Mouse (Mus musculus) lung, postnatal 0 days (tissue): ENCODE data around the gene Selenom. TPM values are rescaled to one million over a fixed set of nuclear protein-coding genes. Genes with fewer than 3 reads are reported as not detected.

Experiments
- ATAC-seq: fragments of 200-750 bp; cut with Nextera tagmentation; 2 replicates; pipeline ENCODE4 v1.8.0; 2017; ENCODE audit warnings: moderate library complexity
- DNase-seq: peaks from one replicate; pipeline ENCODE4 v3.0.0-alpha.2; 2016; ENCODE audit warnings: low spot score
- H3K27ac ChIP-seq: fragments of 300-500 bp; sonication (generic); 2 replicates; pipeline ENCODE4 v1.5.1; 2014; ENCODE audit warnings: antibody characterized with exemption, mild to moderate bottlenecking, low read length, mixed read lengths
- H3K27me3 ChIP-seq: fragments of 300-500 bp; sonication (generic); replicated peaks from 2 replicates; pipeline ENCODE4 v1.6.1; 2014; ENCODE audit warnings: low read length, mixed read lengths; ENCODE audit not compliant: insufficient read depth
- H3K36me3 ChIP-seq: fragments of 300-500 bp; sonication (generic); 2 replicates; pipeline ENCODE4 v1.6.1; 2014; ENCODE audit warnings: low read length, mixed read lengths; ENCODE audit not compliant: insufficient read depth
- H3K4me1 ChIP-seq: fragments of 300-500 bp; sonication (generic); 2 replicates; pipeline ENCODE4 v1.6.1; 2014; ENCODE audit warnings: antibody characterized with exemption, low read depth, low read length, mixed read lengths; ENCODE audit not compliant: insufficient read depth
- H3K4me2 ChIP-seq: fragments of 300-500 bp; sonication (generic); replicated peaks from 2 replicates; pipeline ENCODE4 v1.6.1; 2014; ENCODE audit warnings: low read depth, mild to moderate bottlenecking, low read length, moderate library complexity, mixed read lengths
- H3K4me3 ChIP-seq: fragments of 300-500 bp; sonication (generic); 2 replicates; pipeline ENCODE4 v1.5.1; 2014; ENCODE audit warnings: low read depth, low read length
- H3K9ac ChIP-seq: fragments of 300-500 bp; sonication (generic); replicated peaks from 2 replicates; pipeline ENCODE4 v1.6.1; 2014; ENCODE audit warnings: low read depth, mild to moderate bottlenecking
- H3K9me3 ChIP-seq: fragments of 300-500 bp; sonication (generic); 2 replicates; pipeline ENCODE4 v1.6.1; 2016; ENCODE audit warnings: low read length, mixed read lengths
- CTCF ChIP-seq: IDR thresholded peaks from 2 replicates; pipeline ENCODE4 v1.5.1; 2016; ENCODE audit warnings: antibody characterized with exemption, mild to moderate bottlenecking
- EP300 ChIP-seq: IDR thresholded peaks from 2 replicates; pipeline ENCODE4 v1.6.1; 2016; ENCODE audit warnings: antibody characterized with exemption, mild to moderate bottlenecking, control low read depth
- WGBS: fragments of 180-500 bp; shearing (Covaris S2); extraction: QIAGEN DNeasy Blood & Tissue Kit; methylation state at CpG from one replicate; pipeline ENCODE4 v1.1.7; 2014; 5-methylcytosine and 5-hydroxymethylcytosine counted together
- polyA plus RNA-seq: library from polyadenylated mRNA; unstranded; fragments of >200 nt; fragmentation: Nextera tagmentation; extraction: Ambion mirVana; gene quantifications from 2 replicates; pipeline ENCODE4 v1.2.1, GENCODE M21; 2015

The Selenom gene
- polyA plus RNA-seq, 1 experiment from 2014 or later: 60.8 TPM

DNA sequence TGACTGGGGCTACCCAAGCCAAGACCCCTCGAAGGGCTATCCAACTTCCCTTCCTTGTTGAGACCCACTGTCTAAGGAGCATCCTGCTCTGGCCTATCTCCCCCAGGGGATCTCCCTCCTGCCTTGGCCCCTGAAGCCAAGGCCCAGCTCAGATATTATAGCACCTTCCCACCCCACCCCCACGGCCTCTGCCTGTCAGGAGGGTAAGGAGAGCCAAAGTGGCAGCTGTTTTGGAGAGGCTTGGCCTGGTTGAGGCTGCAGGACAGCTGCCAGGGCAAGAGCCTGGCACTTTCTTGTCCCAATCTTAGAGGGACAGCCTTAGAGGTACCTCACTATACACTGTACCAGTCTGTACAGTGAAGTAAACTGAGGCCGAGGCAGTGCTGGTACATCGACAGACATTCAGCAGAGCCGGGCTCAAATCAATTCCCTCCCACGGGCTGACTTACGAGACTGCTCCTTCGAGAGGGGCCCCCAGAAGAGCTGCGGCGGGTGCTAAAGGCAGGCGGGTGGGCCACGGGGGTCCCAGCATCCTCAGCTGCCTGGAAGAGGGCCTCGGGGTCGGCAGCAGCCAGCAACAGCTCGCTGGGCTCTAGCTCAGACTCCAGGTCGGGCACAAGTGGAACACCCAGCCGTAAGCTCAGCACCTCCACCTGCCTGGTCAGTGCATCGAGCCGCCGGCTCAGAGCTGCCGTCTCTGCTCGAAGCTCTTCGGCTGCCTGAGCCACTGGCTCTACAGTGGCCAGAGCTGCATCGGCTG, 12.7 kb downstream of the Selenom start:
- no peaks in the 10 kb centered on the region for H3K4me1 ChIP-seq
- ATAC-seq (no peak), DNase-seq (no peak)
- H3K4me2 ChIP-seq: no peak overlapping the region
- no peak overlapping the region for H3K27ac ChIP-seq
- no peak for TF ChIP-seq EP300
- TF ChIP-seq CTCF: no peak
- H3K27me3 ChIP-seq: no peaks in the 10 kb centered on the region
- no peak overlapping the region for H3K9ac ChIP-seq
- H3K9me3 ChIP-seq: no peaks in the 10 kb centered on the region
- WGBS: 85% methylated on average over 22 of the region's 24 CpGs
- no peak overlapping the region for H3K4me3 ChIP-seq
- peaks cover 52% of the 10 kb centered on the region for H3K36me3 ChIP-seq

DNA sequence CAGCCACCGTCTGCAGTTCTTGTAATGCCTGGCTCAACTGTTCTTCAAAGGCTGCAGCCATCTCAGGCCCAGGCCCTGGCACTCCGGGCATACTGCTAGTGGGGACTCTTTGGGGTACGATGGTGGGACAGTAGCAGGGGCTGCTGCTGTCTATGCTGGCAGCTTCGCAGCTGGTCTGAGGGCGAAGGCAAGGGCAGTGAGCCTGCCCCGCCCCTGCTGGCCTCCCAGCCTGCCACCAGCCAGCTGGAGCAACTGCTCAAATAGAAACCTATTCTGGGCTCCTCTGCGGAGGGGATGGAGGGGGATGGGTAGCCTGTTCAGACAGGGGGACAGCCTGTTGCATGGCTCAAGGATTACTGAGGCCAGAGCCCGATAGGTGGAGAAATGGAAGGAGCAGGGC, 13.3 kb downstream of the Selenom start:
- no peak for DNase-seq
- no peak overlapping the region for H3K4me2 ChIP-seq
- no peak for TF ChIP-seq CTCF
- no peak for TF ChIP-seq EP300
- H3K36me3 ChIP-seq: peaks cover 49% of the 10 kb centered on the region
- no peak overlapping the region for H3K4me3 ChIP-seq
- H3K27me3 ChIP-seq: no peaks in the 10 kb centered on the region
- H3K4me1 ChIP-seq: no peaks in the 10 kb centered on the region
- ATAC-seq: no peak
- 90% methylated on average over 8 of the region's 8 CpGs for WGBS
- H3K27ac ChIP-seq: no peak overlapping the region
- H3K9ac ChIP-seq: no peak overlapping the region
- no peaks in the 10 kb centered on the region for H3K9me3 ChIP-seq

DNA sequence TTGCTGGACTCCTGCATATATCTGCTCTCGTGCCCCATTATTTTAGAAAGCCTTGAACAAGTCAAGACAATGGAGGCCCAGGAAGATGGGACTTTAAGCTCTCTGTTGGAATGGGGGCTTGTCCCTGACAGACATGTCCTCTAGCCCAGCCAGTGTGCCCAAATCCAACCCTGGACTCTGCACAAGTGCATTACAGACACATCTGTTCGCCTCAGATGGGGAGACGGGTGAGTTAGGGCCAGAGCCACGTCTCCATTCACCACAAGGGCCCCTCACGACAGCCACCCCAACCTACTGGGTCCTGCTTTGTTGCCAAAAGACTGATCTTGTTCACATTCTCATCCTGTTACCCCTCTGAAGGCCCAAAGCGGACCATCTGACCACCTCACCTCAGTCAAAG, 13.7 kb downstream of the Selenom start:
- no peak for ATAC-seq
- no peak for DNase-seq
- Histone ChIP-seq H3K36me3 (peaks cover 46% of the 10 kb centered on the region), H3K27me3 (no peaks in the 10 kb centered on the region), H3K4me1 (no peaks in the 10 kb centered on the region), H3K4me2 (no peak overlapping the region), H3K9me3 (no peaks in the 10 kb centered on the region), H3K9ac (no peak overlapping the region), H3K27ac (no peak overlapping the region), H3K4me3 (no peak overlapping the region)
- TF ChIP-seq CTCF (no peak), EP300 (no peak)
- 94% methylated on average over 6 of the region's 6 CpGs for WGBS

DNA sequence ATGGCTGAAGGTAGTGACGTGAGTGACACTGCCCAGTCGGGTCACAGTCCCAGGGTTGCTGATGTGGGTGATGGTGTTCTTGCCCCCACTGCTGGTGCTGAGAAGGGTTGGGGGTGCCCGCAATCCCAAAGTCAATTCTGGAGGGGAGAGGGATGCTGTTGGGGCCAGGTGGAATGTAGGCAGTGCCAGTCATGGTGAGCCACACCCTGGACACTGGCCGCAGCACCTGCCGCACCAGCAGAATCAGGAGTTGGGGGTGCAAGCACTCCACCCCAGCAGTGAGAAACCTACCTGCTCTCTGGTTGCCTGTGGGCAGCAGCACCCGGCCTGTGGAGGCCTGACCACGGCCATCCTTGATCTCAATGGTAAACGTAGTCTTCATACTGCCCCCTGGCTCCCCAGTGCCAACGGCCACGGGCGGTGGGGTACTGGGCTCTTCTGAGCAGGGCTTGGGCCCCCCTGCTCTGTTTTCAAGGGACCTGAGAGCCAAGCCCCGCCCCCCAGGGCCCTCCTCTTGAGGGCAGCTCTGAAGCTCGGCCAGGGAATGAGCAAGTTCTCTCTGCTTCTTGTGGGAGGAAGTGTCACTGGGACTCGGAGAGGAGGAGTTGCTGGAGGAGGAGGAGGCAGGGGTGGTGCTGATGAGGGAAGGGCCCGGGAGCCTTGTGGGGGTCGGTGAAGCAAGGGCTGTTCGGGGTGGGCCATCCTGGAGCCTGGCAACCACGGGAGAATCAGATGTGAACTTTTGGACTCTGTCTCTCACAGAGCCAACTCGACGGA, 15.2 kb downstream of the Selenom start:
- WGBS: 69% methylated on average over 20 of the region's 20 CpGs
- ATAC-seq: no peak
- H3K9me3 ChIP-seq: no peaks in the 10 kb centered on the region
- TF ChIP-seq CTCF: no peak
- no peak for TF ChIP-seq EP300
- no peak overlapping the region for H3K4me2 ChIP-seq
- no peak overlapping the region for H3K4me3 ChIP-seq
- no peak overlapping the region for H3K27ac ChIP-seq
- DNase-seq: no peak
- peaks cover 46% of the 10 kb centered on the region for H3K36me3 ChIP-seq
- no peaks in the 10 kb centered on the region for H3K27me3 ChIP-seq
- no peak overlapping the region for H3K9ac ChIP-seq
- no peaks in the 10 kb centered on the region for H3K4me1 ChIP-seq

DNA sequence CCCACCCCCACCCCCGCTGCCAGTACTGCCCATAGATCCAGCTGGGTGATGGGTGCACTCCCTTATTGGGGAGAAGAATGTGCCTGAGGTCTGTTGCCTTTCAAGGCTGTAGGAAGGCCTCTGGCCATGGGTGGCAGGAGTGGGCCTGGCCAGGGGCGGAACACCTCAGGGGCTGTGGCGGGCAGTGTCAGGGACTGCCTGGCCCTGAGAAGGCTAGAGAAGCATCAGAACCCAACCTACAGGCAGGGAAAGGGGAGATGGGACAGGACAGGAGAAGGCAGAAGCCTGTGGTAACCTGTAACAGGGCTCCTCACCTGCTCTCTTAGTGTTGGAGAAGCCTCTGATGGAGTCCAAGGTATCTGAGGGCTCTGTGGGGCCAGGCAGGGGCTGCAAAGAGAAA, 16.2 kb downstream of the Selenom start:
- H3K4me1 ChIP-seq: peaks cover 6% of the 10 kb centered on the region; the same call in 1 of the 2 replicates
- TF ChIP-seq CTCF: no peak
- TF ChIP-seq EP300: no peak
- no peak overlapping the region for H3K27ac ChIP-seq
- WGBS: 100% methylated on average over 3 of the region's 3 CpGs
- H3K4me3 ChIP-seq: no peak overlapping the region
- H3K9ac ChIP-seq: no peak overlapping the region
- no peak for DNase-seq
- H3K36me3 ChIP-seq: peaks cover 40% of the 10 kb centered on the region
- no peaks in the 10 kb centered on the region for H3K27me3 ChIP-seq
- no peak overlapping the region for H3K4me2 ChIP-seq
- no peak for ATAC-seq
- no peaks in the 10 kb centered on the region for H3K9me3 ChIP-seq

DNA sequence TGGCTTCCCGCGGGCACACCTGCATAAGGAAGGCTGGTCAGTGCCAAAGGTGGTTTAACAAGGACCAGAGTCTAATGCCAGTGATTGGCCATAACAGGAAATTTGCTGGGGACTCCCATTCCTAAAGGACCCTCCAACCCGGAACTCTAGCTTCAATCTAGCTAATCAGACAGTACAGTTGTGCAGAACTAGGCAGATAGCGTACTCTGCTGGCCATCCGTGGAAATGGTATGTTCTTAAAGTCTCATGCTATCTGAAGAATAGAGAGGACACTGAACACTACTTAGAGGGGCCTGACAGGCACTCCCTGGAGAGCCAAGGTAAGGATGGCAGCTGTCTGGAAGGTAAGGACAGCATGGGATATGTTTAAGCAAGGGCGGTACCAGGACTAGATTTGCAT, 17.1 kb downstream of the Selenom start:
- ATAC-seq (no peak), DNase-seq (no peak)
- no peaks in the 10 kb centered on the region for H3K9me3 ChIP-seq
- peaks cover 34% of the 10 kb centered on the region for H3K36me3 ChIP-seq
- no peak overlapping the region for H3K4me2 ChIP-seq
- H3K4me1 ChIP-seq: peaks cover 13% of the 10 kb centered on the region; the same call in 1 of the 2 replicates
- 75% methylated on average over 6 of the region's 6 CpGs for WGBS
- H3K4me3 ChIP-seq: no peak overlapping the region
- no peak overlapping the region for H3K9ac ChIP-seq
- TF ChIP-seq EP300 (no peak), CTCF (peak; percentile 56)
- no peaks in the 10 kb centered on the region for H3K27me3 ChIP-seq
- H3K27ac ChIP-seq: no peak overlapping the region
